Mouse (Mus musculus) kidney, postnatal 10 days (tissue): ENCODE measurements around the gene Zfp827.

Experiments
- DNase-seq: peaks from one replicate; pipeline ENCODE4 v3.0.0; 2021; ENCODE audit warnings: mixed read lengths

Zfp827 gene

DNA sequence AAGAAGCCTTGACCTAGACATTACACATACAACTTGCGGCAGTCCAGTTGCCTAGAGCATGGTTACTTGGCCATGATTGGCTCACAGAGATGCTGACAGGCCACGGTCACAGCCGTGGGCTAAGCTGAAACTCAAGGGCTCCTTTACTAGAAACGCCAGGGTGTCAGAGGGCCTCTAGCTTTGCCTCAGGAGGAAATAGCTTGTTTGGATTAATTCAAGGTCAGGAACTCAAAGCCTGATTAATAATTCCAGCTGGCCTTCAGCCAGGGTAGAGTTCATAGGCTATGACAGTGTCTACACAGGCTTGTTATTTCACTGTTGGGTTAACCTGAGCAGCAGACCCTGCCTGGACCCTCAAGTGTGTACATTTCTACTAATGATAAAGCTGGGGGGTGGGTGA, 132.1 kb downstream of the Zfp827 start:
- peak; percentile 66 for DNase-seq

DNA sequence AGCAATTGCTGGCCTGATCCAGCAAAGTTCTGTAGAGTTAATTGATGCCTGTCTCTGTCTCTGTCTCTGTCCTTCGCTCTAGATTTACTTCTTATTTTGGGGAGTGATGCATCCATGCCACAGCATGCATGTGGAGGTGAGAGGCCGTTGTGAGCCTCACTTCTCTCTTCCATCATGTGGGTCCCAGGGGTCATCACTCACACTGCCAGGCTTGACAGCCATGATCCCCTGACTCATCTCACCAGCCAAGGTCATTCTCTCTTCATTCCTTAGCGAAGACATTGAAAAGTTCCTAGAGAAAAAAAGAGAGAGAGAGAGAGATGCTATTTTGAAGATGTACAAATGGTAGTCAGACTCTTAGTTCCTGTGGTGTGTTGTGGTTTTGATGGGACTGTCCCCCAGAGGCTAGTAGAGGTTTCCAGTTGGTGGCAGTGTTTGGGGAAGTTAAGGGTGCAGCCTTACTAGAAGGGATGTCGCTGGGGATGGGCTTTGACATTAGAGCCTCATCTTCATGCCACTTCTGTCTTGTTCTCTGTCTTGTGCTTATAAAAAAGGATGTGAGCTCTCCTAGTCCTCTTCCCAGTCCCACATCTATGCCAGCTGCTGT, 133.0 kb downstream of the Zfp827 start:
- DNase-seq = no peak

DNA sequence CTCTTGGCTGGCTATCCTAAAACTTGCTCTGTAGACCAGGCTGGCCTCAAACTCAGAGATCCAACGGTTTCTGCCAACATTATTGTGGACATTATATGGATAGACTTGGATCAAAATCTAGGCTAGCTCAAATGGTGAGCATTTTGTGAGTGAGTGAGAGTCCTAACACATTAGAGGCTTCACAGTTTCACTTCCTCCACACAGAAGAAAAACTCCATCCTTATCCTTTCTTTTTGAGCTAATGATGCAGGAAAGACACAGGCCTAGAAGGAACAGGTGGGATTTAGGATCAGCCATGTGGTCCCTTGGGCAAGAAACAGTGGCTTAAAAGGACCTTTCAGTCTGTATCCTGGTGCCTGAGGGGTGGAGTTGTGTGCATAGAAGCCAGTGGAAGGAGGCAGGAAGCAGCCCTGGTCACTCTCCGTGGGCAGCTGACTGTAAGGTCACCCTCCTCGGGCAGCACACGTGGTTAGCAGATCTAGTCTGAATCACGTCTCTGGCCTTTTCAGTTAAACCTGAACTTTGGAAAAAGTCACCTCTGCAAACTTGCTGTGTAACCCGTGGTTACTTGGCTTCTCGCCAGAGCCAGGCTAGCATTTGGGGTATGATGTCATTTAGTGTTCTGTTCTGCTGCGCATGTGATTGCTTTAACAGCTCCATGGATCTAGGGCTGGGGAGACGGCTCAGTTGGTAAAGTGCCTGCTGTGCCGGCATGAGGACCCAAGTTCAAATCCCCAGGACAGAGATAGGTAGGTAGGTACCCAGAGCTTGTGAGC, 134.5 kb downstream of the Zfp827 start:
- DNase-seq = peak; percentile 90

DNA sequence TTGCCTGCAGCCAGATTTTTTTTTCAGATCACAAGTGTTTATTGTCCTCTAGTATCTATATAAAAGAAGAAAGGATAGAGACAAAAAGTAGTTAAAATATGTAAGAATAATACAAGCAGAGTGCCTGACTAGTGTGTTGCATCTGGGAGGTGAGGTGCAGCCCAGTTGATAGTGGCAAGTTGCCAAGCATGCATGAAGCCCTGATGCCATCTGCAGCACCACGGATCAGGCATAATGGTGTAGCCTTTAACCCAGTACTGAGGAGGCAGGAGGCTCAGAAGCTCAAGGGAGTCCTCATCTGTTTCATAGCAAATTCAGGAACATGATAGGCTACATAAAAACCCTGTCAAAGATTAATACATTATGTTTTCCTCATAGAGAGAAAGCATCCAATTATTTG, 136.1 kb downstream of the Zfp827 start:
- DNase-seq = no peak

DNA sequence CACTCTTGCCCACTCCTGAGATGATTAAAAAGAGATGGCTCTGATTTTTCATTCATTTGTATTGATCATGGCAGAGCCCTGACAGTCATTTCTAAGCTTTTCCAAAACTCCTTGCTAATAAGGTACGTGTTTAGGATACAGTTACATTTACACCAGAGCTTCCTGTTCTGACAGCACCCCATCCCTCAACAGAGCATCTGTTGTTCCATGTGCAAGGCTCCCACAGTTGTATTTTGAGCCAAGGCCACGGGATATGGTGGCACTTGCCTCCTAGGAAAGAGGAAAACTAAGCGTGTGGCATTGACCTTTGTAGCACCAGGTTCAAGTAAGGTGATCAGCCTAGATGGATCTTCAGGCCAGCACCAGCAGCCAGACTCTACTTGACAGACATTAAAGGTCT, 137.0 kb downstream of the Zfp827 start:
- no peak for DNase-seq

DNA sequence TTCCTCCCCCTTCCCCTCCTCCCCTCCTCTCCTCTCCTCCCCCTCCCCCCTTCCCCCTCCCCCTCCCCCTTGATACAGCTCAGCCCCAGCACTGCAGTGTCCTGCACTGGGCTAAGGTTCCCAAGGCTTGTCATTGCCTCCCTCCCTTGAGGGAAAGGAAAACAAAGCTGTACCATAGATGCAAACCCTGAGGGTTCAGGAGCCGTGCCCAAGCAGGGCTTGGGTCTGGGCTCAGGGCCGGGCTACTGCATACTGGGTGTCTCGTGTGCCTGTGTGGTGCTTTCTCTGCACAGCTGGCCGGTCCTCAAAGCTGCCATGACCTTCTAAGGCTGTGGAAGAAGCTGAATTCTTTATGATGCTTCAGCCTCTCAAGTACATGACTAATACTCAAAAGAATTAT, 145.4 kb downstream of the Zfp827 start:
- no peak for DNase-seq

DNA sequence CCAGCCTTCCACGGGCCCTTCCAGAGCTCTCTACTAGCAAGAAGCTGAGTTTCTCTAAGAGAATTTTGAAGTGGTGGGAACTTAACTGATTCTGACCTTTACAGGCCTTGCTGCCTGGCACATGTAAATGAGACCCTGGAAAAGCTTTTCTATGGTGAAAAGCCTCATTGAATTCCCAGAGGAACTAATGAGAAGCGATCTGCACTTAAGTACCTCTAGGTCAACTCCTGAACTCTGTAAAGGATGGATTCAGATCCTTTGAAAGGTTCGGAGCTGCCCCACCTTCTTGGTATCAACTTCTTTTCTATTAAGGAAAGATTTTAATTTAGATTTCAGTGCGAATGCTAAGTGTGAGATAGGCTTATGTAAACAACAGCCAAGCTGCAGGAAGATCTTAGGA, 147.8 kb downstream of the Zfp827 start:
- DNase-seq = no peak

DNA sequence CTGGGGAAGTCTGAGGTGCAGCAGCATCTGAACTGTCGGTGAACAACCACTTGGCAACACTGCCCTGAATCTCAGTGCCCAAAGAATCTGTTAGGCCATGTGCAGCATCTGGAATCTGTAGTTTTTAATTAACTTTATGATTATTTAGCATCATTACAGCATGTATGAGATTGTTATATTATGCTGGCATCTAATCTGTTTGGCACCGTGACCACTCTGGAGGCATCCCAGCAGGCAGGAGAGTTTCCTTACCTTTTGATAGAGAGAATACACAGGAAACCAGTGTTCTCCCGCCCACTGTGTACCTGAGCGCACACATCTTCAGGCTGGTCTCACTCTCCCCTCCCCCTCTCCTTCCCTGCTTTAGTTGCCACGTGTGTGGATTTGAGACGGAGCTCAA, 151.4 kb downstream of the Zfp827 start:
- no peak for DNase-seq

DNA sequence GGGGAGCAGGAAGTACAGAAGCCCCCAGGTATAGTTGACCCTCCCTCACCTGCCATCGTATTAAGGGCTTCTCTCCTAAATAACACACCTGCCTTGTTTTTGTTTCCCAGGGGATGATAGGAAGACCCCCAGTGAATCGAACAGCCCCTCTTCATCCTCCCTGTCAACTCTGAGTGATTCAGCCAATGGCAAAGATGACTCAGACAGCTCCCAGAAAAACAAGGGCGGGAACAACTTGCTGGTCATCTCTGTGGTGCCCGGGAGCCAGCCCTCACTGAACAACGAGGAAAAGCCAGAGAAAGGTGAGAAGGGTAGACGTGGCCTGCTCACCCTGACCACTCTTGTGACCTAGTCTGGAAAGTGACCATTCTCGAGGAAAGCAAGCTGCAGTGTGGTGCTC, 157.3 kb downstream of the Zfp827 start:
- DNase-seq = no peak

DNA sequence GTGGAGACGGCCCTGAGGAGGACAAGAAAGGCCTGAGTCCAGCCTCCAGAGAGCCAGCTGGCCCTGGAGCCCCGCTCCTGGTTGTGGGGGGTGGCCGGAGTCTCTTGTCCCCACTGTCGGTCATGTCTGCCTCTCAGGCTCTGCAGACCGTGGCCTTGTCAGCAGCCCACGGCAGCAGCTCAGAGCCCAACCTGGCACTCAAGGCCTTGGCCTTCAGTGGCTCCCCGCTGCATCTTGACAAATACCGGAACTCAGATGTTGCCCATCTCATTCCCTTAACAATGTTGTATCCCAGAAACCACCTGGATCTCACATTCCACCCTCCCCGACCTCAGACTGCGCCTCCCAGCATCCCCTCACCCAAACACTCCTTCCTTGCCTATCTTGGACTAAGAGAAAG, 161.8 kb downstream of the Zfp827 start:
- no peak for DNase-seq

DNA sequence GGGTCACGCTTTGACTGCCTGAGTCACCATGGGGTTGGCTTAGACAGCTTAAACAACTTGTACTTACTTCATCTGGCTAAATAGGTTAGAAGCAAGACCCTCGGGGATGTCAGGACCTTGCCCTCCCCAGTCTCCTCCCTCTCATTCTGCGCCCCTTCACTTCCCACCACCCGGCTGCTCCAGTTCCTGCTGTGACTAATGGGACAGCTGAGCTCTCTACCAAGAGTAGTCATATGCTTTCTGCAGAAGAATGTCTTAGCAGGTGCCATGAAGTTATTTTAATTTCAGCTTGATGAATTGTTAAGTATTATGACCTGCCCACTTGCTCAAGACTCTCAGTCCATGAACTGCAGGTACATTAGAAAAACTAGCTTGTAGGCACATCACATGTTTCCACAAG, 168.2 kb downstream of the Zfp827 start:
- no peak for DNase-seq

DNA sequence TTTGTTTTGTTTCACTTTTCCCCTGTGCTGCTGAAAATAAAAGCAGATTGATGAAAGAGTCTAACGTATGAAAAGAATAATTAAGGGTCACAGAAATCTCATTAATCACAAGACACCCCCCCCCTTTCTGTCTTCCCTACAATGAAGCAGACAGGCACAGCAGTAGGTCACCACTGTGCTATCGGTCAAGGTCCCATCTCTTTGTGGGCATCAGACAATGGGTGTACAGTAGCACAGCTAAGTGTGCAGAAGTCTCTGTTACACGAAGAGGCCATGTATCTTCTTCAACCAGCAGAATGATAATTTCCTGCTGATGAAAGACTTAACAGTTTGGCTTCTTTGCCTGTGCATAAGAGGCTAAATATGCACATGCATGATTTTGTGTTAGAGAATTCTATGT, 170.4 kb downstream of the Zfp827 start:
- no peak for DNase-seq

DNA sequence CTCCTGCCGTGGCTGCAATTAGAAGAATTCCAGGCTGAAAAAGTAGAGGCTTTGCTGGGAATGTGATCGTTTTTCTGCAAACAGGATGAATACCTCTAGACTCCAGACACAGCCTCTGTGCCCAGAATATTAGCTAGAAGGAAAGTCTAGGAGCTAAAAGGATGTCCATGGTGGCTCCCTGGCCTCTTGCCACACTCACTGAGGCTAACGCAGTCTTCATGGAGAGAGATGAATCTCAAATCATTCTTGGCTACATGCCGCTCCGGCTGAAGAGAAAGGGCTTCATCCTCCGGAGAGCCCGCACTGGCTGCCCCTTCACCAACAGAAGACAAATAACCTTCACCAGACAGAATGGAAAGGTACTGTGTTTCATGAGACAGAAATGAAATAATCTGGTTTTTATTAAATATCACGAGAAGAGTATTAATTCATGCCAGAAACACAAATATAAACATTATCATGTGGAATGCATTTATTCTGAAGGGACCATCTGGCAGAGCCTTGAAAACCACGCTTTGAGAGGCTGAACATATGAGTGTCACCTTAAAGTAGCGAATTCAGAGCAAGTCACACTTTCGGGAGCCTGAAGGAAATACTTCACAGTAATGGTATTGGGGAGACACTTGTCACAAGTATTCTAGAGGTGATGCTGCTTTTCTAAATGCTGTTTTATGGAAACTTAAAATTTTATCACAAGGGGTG, 173.4 kb downstream of the Zfp827 start:
- DNase-seq = no peak

DNA sequence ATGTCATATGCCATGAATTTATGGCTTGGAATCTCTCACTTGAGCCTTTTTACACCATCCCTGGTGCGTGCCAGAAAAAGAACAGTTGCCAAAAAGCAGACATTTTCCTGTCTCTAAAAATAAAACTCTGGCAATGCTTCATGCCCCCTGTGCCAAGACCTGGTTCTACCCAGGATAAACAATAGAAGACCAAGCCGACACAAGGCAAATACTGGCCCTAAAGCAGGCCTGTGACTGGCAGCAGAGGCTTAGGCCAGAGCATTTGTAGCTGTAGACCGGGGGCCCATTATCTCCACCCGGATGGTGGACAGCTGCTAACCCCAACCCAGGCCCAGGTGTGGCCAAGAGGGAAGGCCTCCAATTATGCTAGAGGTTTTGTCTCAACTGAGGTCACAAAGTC, 178.7 kb downstream of the Zfp827 start:
- DNase-seq = no peak

DNA sequence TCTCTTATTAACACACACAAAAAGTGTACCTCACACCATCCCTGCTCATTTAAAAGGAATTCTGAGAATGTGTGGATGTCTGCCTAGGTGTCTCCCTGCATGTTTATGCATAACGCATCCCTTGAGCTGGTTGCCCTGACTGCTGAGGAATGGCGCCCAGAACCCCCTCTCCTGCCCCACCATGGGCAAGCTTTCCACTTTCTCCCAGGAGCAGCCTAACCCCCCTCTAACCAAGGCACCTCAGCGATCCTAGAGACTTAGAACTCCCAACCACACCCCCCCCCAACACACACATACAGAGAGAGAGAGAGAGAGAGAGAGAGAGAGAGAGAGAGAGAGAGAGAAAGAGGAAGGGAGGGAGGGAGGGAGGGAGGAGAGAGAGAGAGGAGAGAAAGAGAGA, 179.9 kb downstream of the Zfp827 start:
- DNase-seq = no peak

DNA sequence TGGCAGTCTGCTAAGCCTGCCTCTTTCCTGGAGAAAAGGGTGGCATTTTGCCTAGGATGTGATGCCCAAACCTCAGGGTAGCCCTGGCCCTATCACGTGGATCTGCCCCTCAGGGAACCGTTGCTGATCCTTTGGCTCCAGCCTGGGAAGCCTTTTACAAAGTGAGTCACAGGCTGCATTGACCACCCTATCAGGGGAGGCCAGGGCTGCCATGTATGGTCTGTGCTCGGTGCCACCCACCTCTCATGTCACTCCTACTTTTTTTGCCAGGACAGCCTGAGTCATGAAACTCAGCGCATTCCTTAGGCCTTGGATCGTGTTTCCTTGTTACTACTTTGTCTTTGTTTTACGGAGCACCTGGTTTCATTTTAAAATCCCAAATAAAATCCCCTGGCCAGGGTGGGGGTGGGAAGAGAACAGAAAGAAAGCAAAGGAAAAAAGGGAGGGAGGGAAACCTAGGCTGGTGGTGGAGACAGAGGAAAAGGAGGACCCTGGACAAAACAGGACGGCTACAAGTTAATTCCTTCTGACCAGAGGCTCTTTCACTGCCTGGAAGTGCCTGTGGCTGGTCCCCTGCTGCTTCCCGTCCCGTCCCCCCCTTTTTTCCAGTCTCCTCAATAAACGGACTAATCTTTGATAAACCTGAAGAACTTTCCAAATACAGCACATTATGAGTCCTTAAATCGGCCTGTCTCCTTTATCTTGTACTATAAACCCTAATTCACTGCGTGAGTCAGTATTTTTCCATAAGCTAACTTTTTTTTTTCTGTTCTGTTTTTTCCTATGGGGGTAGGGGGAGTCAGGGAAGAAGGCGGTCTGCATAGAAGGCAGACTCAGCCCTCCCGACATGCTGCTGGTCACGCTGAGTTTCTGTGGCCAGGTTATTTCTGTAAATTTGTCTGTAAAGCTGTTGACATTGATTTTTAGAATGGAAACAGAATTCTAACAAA, 180.7 kb downstream of the Zfp827 start:
- DNase-seq = peak; percentile 45

DNA sequence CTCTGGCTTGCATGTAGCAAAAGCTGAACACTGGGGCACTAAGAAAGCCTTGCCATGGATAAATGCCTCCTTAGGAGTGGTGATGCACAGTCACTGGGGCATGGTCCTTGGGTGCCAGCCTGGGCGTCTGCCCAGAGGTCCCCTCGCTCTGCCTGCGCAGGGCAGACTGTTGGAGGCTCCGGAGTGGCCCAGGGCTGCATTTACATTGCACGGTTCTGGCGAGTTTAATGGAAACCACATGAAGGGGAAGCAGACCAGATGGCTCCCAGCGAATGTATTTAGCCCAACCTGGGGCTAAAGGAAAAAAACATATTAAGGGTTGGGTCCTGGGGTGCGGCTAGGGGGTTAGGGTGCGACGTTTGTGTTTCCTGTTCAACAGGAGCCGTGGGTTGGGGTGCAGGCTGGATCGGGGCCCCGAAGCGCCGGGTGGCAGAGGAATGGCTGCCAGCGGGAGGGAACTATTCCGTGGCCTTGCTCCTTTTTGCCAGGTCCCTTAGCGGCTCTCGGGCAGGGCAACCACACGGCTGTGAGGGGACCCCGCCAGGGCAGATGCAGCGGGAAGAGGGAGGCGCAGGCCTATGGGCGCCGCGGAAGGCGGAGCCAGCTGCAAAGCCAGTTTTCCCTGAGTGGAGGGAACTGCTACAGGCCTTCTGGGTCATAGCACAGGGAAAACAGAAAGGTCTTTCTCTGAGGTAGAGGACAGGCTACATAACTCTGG, 181.6 kb downstream of the Zfp827 start:
- peak; percentile 60 for DNase-seq

DNA sequence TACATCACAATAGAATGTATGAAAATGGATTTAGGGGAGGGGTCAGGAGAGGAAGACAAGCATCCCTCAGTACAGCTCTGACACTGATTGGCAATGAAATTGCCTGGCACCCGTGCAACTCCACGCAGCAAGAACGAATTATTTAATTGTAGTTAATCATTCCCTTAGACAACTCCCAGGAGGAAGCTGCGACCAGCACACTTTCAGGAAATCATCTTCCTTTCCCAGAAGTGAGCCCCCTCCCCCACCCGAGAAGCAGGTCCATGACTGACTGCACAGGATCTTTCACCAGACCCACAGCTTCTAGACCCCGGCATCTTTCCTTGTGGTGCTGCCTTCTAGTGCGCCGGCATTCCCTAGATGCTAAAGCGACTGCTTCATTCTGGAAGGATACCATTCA, 183.4 kb downstream of the Zfp827 start:
- DNase-seq = peak; percentile 36

DNA sequence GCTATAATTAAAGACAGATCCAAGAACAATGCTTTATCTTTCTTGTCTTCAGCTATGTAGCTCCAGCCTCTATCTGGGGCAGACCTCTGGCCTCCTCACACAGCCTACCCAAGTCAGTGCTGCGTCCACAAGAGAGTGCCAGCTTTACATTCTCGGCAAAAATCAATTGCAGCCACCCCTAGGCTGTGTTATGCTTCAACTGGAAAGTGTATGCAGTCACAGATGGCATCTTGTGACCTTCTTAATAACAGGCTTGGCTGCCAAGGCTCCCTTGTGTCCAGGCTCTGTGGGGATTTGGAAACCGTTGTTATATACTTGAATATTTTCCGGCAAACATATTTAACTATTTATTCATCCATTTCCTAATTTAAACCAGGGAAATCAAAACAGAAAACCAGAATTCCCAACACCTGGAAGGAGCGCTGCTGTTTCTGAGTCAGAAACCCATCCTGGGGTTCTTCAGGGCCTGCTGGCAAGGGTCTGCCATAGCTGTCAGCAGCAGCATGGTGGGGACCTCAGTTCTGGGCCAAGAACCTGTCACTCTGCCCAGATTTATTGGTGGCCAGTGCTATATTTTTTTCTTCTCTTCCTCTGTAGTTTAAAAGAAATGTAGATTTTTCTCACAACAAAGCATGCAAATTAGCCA, 194.0 kb downstream of the Zfp827 start:
- peak; percentile 14 for DNase-seq

DNA sequence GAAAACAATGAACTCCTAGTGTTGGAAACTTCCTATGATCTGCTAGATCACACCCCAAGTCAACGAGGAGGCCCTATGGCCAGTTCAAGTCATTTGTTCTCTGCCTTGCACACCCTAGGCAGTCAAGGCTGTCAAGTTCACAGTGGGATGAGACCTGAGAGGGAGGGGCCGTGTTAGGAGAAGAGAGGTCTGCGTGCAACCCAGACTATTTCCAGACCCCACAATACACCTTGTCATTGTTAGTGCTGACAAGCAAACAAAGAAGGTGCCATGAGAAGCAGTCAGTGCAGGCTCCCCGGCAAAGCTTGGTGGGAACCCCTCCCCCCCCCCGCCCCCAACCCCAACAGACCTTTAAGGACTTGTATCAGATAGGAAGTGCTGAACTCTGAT, 194.5 kb downstream of the Zfp827 start:
- DNase-seq = no peak

DNA sequence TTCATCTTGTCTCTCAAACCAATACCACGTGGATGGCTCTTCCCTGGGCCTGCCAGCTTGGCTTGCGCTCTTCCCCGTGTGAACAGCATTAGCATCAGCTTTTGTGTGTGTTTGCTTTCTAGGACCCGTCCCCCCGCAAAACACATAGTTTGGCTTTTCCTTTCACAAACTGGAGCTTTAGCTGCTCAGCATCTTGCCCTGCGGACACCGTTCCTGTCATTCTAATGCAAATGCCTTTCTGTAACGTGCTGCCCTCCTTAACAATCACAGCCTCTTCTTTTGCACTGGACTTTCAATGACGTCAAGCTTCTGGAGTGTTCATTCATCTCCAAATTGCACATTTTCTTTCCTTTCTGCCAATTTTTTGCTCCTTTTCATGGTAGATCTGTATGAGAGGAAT, 196.1 kb downstream of the Zfp827 start:
- DNase-seq = no peak

DNA sequence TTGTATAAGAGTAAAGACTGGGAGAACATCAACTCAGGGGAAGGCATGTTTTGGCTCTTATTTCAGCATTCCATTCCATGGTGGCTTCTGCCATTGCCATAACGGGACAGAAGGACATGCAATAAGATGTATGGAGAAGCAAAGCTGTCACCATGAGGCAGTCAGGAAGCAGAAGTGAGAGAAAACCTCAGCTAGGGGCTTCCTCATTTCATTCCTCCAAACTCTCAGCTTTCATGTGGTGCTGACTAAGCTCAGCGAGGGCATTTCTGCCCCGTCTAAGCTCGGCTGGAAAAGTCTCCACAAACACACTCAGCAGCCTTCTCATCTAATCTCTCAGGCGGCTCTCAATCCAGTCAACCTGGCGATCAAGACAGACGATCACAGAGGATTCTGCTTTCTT, 197.3 kb downstream of the Zfp827 start:
- DNase-seq = no peak
